Mouse (Mus musculus) CH12.LX (cell line): ENCODE measurements around the gene Plxdc1. TPM values are rescaled to one million over a fixed set of nuclear protein-coding genes. Genes with fewer than 3 reads are reported as not detected.
A peak's percentile ranks its signal among the peaks of the same experiment; 100 is the strongest.

Source experiments
- DNase-seq: peaks from one replicate; pipeline ENCODE4 v3.0.0-alpha.2; 2013; ENCODE audit errors: extremely low read depth
- H3K27ac ChIP-seq: 2 replicates; pipeline ENCODE4 v1.5.1; 2012; ENCODE audit warnings: low read depth, mild to moderate bottlenecking, control low read depth, moderate library complexity; ENCODE audit not compliant: insufficient read depth
- H3K27me3 ChIP-seq: replicated peaks from 2 replicates; pipeline ENCODE3; 2012; ENCODE audit warnings: inconsistent platforms
- H3K36me3 ChIP-seq, 2 experiments: replicated peaks in 1 of 2; 2 replicates each; pipeline versions ENCODE3 to v1.6.1; 2012; ENCODE audit warnings: inconsistent platforms in 1 of 2, low read length in 1 of 2, mild to moderate bottlenecking in 1 of 2, mixed read lengths in 1 of 2, moderate library complexity in 1 of 2; ENCODE audit not compliant: control insufficient read depth in 1 of 2, insufficient read depth in 1 of 2
- H3K4me1 ChIP-seq, 2 experiments: 2 replicates each; pipeline ENCODE4 v1.6.1; 2012; ENCODE audit warnings: inconsistent platforms in 1 of 2, moderate library complexity in 1 of 2; ENCODE audit not compliant: insufficient read depth in 2 of 2, control insufficient read depth in 1 of 2
- H3K4me2 ChIP-seq: 2 replicates; pipeline ENCODE4 v1.6.1; 2012; ENCODE audit warnings: low read depth, mild to moderate bottlenecking, control low read depth; ENCODE audit not compliant: poor library complexity, insufficient read depth, severe bottlenecking
- H3K4me3 ChIP-seq, 3 experiments: fragments of 150-350 bp in 1 of 3; sonication (generic) in 1 of 3; replicated peaks in 1 of 3; 2 replicates each; pipeline versions ENCODE3 to v1.5.1; 2011 to 2012; ENCODE audit warnings: low read depth in 2 of 3, low read length in 2 of 3, mild to moderate bottlenecking in 2 of 3, moderate library complexity in 2 of 3, control low read depth in 1 of 3, improper control_type of control experiment in 1 of 3, inconsistent platforms in 1 of 3, mixed read lengths in 1 of 3; ENCODE audit not compliant: poor library complexity in 1 of 3
- H3K79me2 ChIP-seq: replicated peaks from 2 replicates; pipeline ENCODE4 v1.6.1; 2012; ENCODE audit warnings: mild to moderate bottlenecking, moderate library complexity; ENCODE audit not compliant: control insufficient read depth, poor library complexity, insufficient read depth, severe bottlenecking; ENCODE audit errors: extremely low read depth
- H3K9ac ChIP-seq: 2 replicates; pipeline ENCODE4 v1.6.1; 2012; ENCODE audit warnings: low read depth, mild to moderate bottlenecking, control low read depth, moderate library complexity; ENCODE audit not compliant: insufficient read depth
- H3K9me3 ChIP-seq: replicated peaks from 2 replicates; pipeline ENCODE3; 2012; ENCODE audit warnings: low read length, inconsistent platforms, mixed read lengths
- BHLHE40 ChIP-seq: IDR thresholded peaks from 2 replicates; pipeline ENCODE4 v1.6.1; 2011; ENCODE audit warnings: mild to moderate bottlenecking, low read depth, low read length, improper control_type of control experiment
- CHD1 ChIP-seq: IDR thresholded peaks from 2 replicates; pipeline ENCODE4 v1.6.1; 2012; ENCODE audit warnings: low read depth, low read length, improper control_type of control experiment, inconsistent platforms
- CHD2 ChIP-seq: IDR thresholded peaks from 2 replicates; pipeline ENCODE4 v1.6.1; 2011; ENCODE audit warnings: low read length, improper control_type of control experiment
- CTCF ChIP-seq, 2 experiments: IDR thresholded peaks in 1 of 2; conservative IDR thresholded peaks in 1 of 2; 2 replicates each; pipeline ENCODE4 v1.5.1; 2011 to 2012; ENCODE audit warnings: low read depth in 2 of 2, low read length in 2 of 2, improper control_type of control experiment in 1 of 2, inconsistent platforms in 1 of 2, mild to moderate bottlenecking in 1 of 2, moderate library complexity in 1 of 2
- E2F4 ChIP-seq: IDR thresholded peaks from 2 replicates; pipeline ENCODE4 v1.6.1; 2011; ENCODE audit warnings: low read depth, low read length, improper control_type of control experiment; ENCODE audit not compliant: insufficient replicate concordance
- ELF1 ChIP-seq: IDR thresholded peaks from 2 replicates; pipeline ENCODE4 v1.6.1; 2014; ENCODE audit warnings: low read depth, mild to moderate bottlenecking, inconsistent platforms, low read length, improper control_type of control experiment
- EP300 ChIP-seq: IDR thresholded peaks from 2 replicates; pipeline ENCODE4 v1.6.1; 2011; ENCODE audit warnings: low read length, improper control_type of control experiment
- ETS1 ChIP-seq: conservative IDR thresholded peaks from 2 replicates; pipeline ENCODE4 v1.6.1; 2012; ENCODE audit warnings: low read depth, mild to moderate bottlenecking, inconsistent platforms, low read length, improper control_type of control experiment, moderate library complexity
- GABPA ChIP-seq: IDR thresholded peaks from 2 replicates; pipeline ENCODE4 v1.6.1; 2012; ENCODE audit warnings: low read depth, low read length, improper control_type of control experiment, inconsistent platforms; ENCODE audit not compliant: insufficient replicate concordance
- HCFC1 ChIP-seq: IDR thresholded peaks from 2 replicates; pipeline ENCODE4 v1.6.1; 2012; ENCODE audit warnings: low read depth, mild to moderate bottlenecking, inconsistent platforms, low read length, improper control_type of control experiment
- IRF4 ChIP-seq: IDR thresholded peaks from 2 replicates; pipeline ENCODE4 v1.6.1; 2014; ENCODE audit warnings: low read depth, mild to moderate bottlenecking, inconsistent platforms, low read length, improper control_type of control experiment
- JUN ChIP-seq: IDR thresholded peaks from 2 replicates; pipeline ENCODE4 v1.6.1; 2011; ENCODE audit warnings: low read depth, mild to moderate bottlenecking, low read length, improper control_type of control experiment, moderate library complexity; ENCODE audit not compliant: insufficient read depth
- JUND ChIP-seq: conservative IDR thresholded peaks from 2 replicates; pipeline ENCODE4 v1.6.1; 2011; ENCODE audit warnings: low read depth, low read length, improper control_type of control experiment
- KAT2A ChIP-seq: IDR thresholded peaks from 2 replicates; pipeline ENCODE4 v1.6.1; 2012; ENCODE audit warnings: low read length, improper control_type of control experiment, inconsistent platforms; ENCODE audit not compliant: insufficient replicate concordance
- MAFK ChIP-seq: IDR thresholded peaks from 2 replicates; pipeline ENCODE4 v1.6.1; 2011; ENCODE audit warnings: low read length, improper control_type of control experiment; ENCODE audit not compliant: insufficient replicate concordance
- MAX ChIP-seq: IDR thresholded peaks from 2 replicates; pipeline ENCODE4 v1.6.1; 2011; ENCODE audit warnings: low read length, improper control_type of control experiment
- MAZ ChIP-seq: IDR thresholded peaks from 2 replicates; pipeline ENCODE4 v1.6.1; 2012; ENCODE audit warnings: low read depth, mild to moderate bottlenecking, inconsistent platforms, low read length, improper control_type of control experiment, moderate library complexity
- MXI1 ChIP-seq: IDR thresholded peaks from 2 replicates; pipeline ENCODE4 v1.6.1; 2011; ENCODE audit warnings: mild to moderate bottlenecking, low read depth, low read length, improper control_type of control experiment
- NELFE ChIP-seq: IDR thresholded peaks from 2 replicates; pipeline ENCODE4 v1.6.1; 2011; ENCODE audit warnings: low read depth, low read length, improper control_type of control experiment
- NRF1 ChIP-seq: IDR thresholded peaks from 2 replicates; pipeline ENCODE4 v1.6.1; 2014; ENCODE audit warnings: low read depth, mild to moderate bottlenecking, inconsistent platforms, low read length, improper control_type of control experiment, moderate library complexity
- PAX5 ChIP-seq: IDR thresholded peaks from 2 replicates; pipeline ENCODE4 v1.6.1; 2012; ENCODE audit warnings: low read length, inconsistent platforms, mixed read lengths
- POLR2A ChIP-seq: IDR thresholded peaks from 2 replicates; pipeline ENCODE4 v1.6.1; 2011; ENCODE audit warnings: low read depth, mild to moderate bottlenecking, improper control_type of control experiment, low read length
- POLR2AphosphoS2 ChIP-seq: IDR thresholded peaks from 2 replicates; pipeline ENCODE4 v1.6.1; 2011; ENCODE audit warnings: low read depth, low read length, improper control_type of control experiment
- RAD21 ChIP-seq: IDR thresholded peaks from 2 replicates; pipeline ENCODE4 v1.6.1; 2011; ENCODE audit warnings: low read depth, mild to moderate bottlenecking, low read length, improper control_type of control experiment, moderate library complexity
- RCOR1 ChIP-seq: conservative IDR thresholded peaks from 2 replicates; pipeline ENCODE4 v1.6.1; 2012; ENCODE audit warnings: low read depth, mild to moderate bottlenecking, inconsistent platforms, low read length, improper control_type of control experiment
- SIN3A ChIP-seq: IDR thresholded peaks from 2 replicates; pipeline ENCODE4 v1.6.1; 2012; ENCODE audit warnings: low read length, improper control_type of control experiment, inconsistent platforms
- SMC3 ChIP-seq: IDR thresholded peaks from 2 replicates; pipeline ENCODE4 v1.6.1; 2011; ENCODE audit warnings: low read depth, low read length, improper control_type of control experiment
- TBP ChIP-seq: conservative IDR thresholded peaks from 2 replicates; pipeline ENCODE4 v1.6.1; 2011; ENCODE audit warnings: low read depth, low read length, improper control_type of control experiment
- TCF12 ChIP-seq: IDR thresholded peaks from 2 replicates; pipeline ENCODE4 v1.6.1; 2014; ENCODE audit warnings: low read depth, mild to moderate bottlenecking, inconsistent platforms, low read length, improper control_type of control experiment
- UBTF ChIP-seq: IDR thresholded peaks from 2 replicates; pipeline ENCODE4 v1.6.1; 2012; ENCODE audit warnings: low read depth, mild to moderate bottlenecking, inconsistent platforms, low read length, improper control_type of control experiment, moderate library complexity
- USF1 ChIP-seq: IDR thresholded peaks from 2 replicates; pipeline ENCODE4 v1.6.1; 2014; ENCODE audit warnings: low read depth, mild to moderate bottlenecking, inconsistent platforms, low read length, improper control_type of control experiment
- USF2 ChIP-seq: conservative IDR thresholded peaks from 2 replicates; pipeline ENCODE4 v1.6.1; 2011; ENCODE audit warnings: low read depth, low read length, improper control_type of control experiment
- ZC3H11A ChIP-seq: IDR thresholded peaks from 2 replicates; pipeline ENCODE4 v1.6.1; 2012; ENCODE audit warnings: low read depth, mild to moderate bottlenecking, inconsistent platforms, low read length, improper control_type of control experiment
- ZKSCAN1 ChIP-seq: IDR thresholded peaks from 2 replicates; pipeline ENCODE4 v1.6.1; 2012; ENCODE audit warnings: low read depth, inconsistent platforms, low read length, improper control_type of control experiment, borderline replicate concordance
- ZMIZ1 ChIP-seq: IDR thresholded peaks from 2 replicates; pipeline ENCODE4 v1.6.1; 2012; ENCODE audit warnings: low read depth, mild to moderate bottlenecking, inconsistent platforms, low read length, improper control_type of control experiment
- ZNF384 ChIP-seq: IDR thresholded peaks from 2 replicates; pipeline ENCODE4 v1.6.1; 2012; ENCODE audit warnings: low read depth, low read length, improper control_type of control experiment, inconsistent platforms
- dilution Hi-C: fragments of 300-500 bp; cut with MboI; formaldehyde crosslinking; loops from 2 replicates; pipeline ENCODE4 v1.14.3; 2020; ENCODE audit warnings: low sequenced_read_pairs; ENCODE audit not compliant: extremely low pct_unique_long_range_greater_than_20kb, extremely low pct_ligation_motif_present
- in situ Hi-C: fragments of 300-500 bp; cut with MboI; formaldehyde crosslinking; loops from 3 replicates; pipeline ENCODE4 v1.14.3; 2019; ENCODE audit warnings: low sequenced_read_pairs, low pct_ligation_motif_present, low pct_unique_long_range_greater_than_20kb, mixed read lengths
- polyA plus RNA-seq: library from polyadenylated mRNA; unstranded; fragments of >175 nt; gene quantifications from 2 replicates; pipeline ENCODE4 v1.2.1, GENCODE M21; 2012; ENCODE audit warnings: low read depth; ENCODE audit not compliant: insufficient read length
- total RNA-seq, 2 experiments: library from RNA; depleted of rRNA; stranded (reverse); fragments of 300-350 nt in 1 of 2; fragments of >200 nt in 1 of 2; gene quantifications; 2 replicates each; pipeline ENCODE4 v1.2.3; 2012 to 2014

Plxdc1 gene
- total and polyA plus RNA-seq, 3 experiments, result 0.04 TPM; not detected in 2

GRCm38 (mm10) chr11:98022555-98023371, 36.5 kb upstream of the Plxdc1 start, which contains the start of gene Cacnb1:
Cacnb1 (minus strand) TSS chr11:98023034.
- Histone ChIP-seq H3K4me1 (peaks cover 17 to 53% of the 10 kb centered on the region in 2 experiments), H3K9me3 (no peaks in the 10 kb centered on the region), H3K27me3 (peaks cover 25% of the 10 kb centered on the region)
- no peak for TF ChIP-seq SMC3
- no peak for TF ChIP-seq MAFK
- TF ChIP-seq IRF4, result peak; percentile 17; the same call in 1 of the 2 replicates
- TF ChIP-seq HCFC1, result no peak
- TF ChIP-seq ZNF384, result no peak
- TF ChIP-seq RCOR1, result no peak
- no peak for TF ChIP-seq GABPA
- TF ChIP-seq KAT2A, result no peak
- no peak for TF ChIP-seq MAZ
- TF ChIP-seq UBTF, result no peak
- no peak for TF ChIP-seq USF1
- TF ChIP-seq E2F4, result no peak
- no peak for TF ChIP-seq ZKSCAN1
- no peak for TF ChIP-seq ETS1
- peak; percentile 35; the same call in 1 of the 2 replicates for TF ChIP-seq TCF12
- TF ChIP-seq BHLHE40, result no peak
- TF ChIP-seq CHD2, result no peak
- no peak; the same call in none of the 2 replicates for TF ChIP-seq SIN3A
- no peak for TF ChIP-seq JUND
- TF ChIP-seq USF2, result no peak
- no peak for TF ChIP-seq EP300
- no peak for TF ChIP-seq RAD21
- peak; percentile 55 for TF ChIP-seq POLR2A
- TF ChIP-seq PAX5, result no peak
- no peak for TF ChIP-seq ZC3H11A
- TF ChIP-seq CHD1, result no peak
- TF ChIP-seq POLR2AphosphoS2, result no peak
- 0 out of 2 replicates have a peak, but pooled peaks have one; percentile 25 for TF ChIP-seq TBP
- TF ChIP-seq NELFE, result peak; percentile 39; the same call in 1 of the 2 replicates
- no peak for TF ChIP-seq JUN
- peak; percentile 3; the same call in 1 of the 2 replicates for TF ChIP-seq NRF1
- peak; percentile 39; the same call in 1 of the 2 replicates for TF ChIP-seq ELF1
- no peak for TF ChIP-seq ZMIZ1
- no peak for TF ChIP-seq CTCF (conservative IDR thresholded peaks at IDR 0.05 in 1 of 2, IDR thresholded peaks at IDR 0.05 in 1 of 2; ENCODE audit: low read depth in 2 of 2, low read length in 2 of 2)
- no peak; the same call in 1 of the 2 replicates for TF ChIP-seq MAX
- no peak for TF ChIP-seq MXI1
- TF ChIP-seq, all 38 proteins: peak for 7
- dilution Hi-C loops (no loop called here), in situ Hi-C loops (no loop called here)
- Histone ChIP-seq H3K79me2 (peaks cover 10% of the 10 kb centered on the region), H3K27ac (peak within 1 kb of the TSS; percentile 14; the same call in 1 of the 2 replicates), H3K4me2 (peak within 1 kb of the TSS; percentile 77), H3K36me3 (peaks cover 0 to under 1% of the 10 kb centered on the region in 2 experiments), H3K9ac (peak within 1 kb of the TSS; percentile 62), H3K4me3 (peak within 1 kb of the TSS; percentile 51 to 70 (median 55))
- DNase-seq, result peak; percentile 30
